Mouse (Mus musculus) embryonic facial prominence, embryonic 11.5 days (tissue): ENCODE measurements around the gene Syne2. TPM values are rescaled to one million over a fixed set of nuclear protein-coding genes. Genes with fewer than 3 reads are reported as not detected.

ENCODE experiments used
- ATAC-seq: fragments of 200-750 bp; cut with Nextera tagmentation; replicated peaks from 2 replicates; pipeline ENCODE4 v1.8.0; 2017; ENCODE audit warnings: low read depth; ENCODE audit not compliant: insufficient number of reproducible peaks, low FRiP score, low TSS enrichment
- DNase-seq: peaks from one replicate; pipeline ENCODE4 v3.0.0-alpha.2; 2015; ENCODE audit warnings: low spot score
- H3K27ac ChIP-seq: fragments of 300-500 bp; sonication (generic); replicated peaks from 2 replicates; pipeline ENCODE4 v1.5.1; 2014; ENCODE audit warnings: mild to moderate bottlenecking, low read depth, low read length, control low read depth
- H3K27me3 ChIP-seq: fragments of 300-500 bp; sonication (generic); 2 replicates; pipeline ENCODE4 v1.6.1; 2014; ENCODE audit warnings: mild to moderate bottlenecking, low read length, moderate library complexity, mixed read lengths; ENCODE audit not compliant: control insufficient read depth, insufficient read depth
- H3K36me3 ChIP-seq: fragments of 300-500 bp; sonication (generic); replicated peaks from 2 replicates; pipeline ENCODE4 v1.6.1; 2014; ENCODE audit warnings: low read depth, mild to moderate bottlenecking, low read length, moderate library complexity, mixed read lengths; ENCODE audit not compliant: control insufficient read depth, insufficient read depth
- H3K4me1 ChIP-seq: fragments of 300-500 bp; sonication (generic); 2 replicates; pipeline ENCODE4 v1.6.1; 2014; ENCODE audit warnings: low read length, mixed read lengths; ENCODE audit not compliant: control insufficient read depth, insufficient read depth
- H3K4me2 ChIP-seq: fragments of 300-500 bp; sonication (generic); 2 replicates; pipeline ENCODE4 v1.6.1; 2014; ENCODE audit warnings: low read depth, mild to moderate bottlenecking, control low read depth, low read length, moderate library complexity
- H3K4me3 ChIP-seq: fragments of 300-500 bp; sonication (generic); 2 replicates; pipeline ENCODE4 v1.5.1; 2014; ENCODE audit warnings: low read depth, low read length, control low read depth
- H3K9ac ChIP-seq: fragments of 300-500 bp; sonication (generic); replicated peaks from 2 replicates; pipeline ENCODE4 v1.6.1; 2014; ENCODE audit warnings: mild to moderate bottlenecking, control low read depth, low read length
- H3K9me3 ChIP-seq: fragments of 300-500 bp; sonication (generic); replicated peaks from 2 replicates; pipeline ENCODE4 v1.6.1; 2016; ENCODE audit warnings: mild to moderate bottlenecking, low read length, inconsistent platforms, mixed read lengths; ENCODE audit not compliant: control insufficient read depth
- WGBS: fragments of 180-500 bp; shearing (Covaris S2); extraction: QIAGEN DNeasy Blood & Tissue Kit; methylation state at CpG from one replicate; pipeline ENCODE4 v1.1.7; 2014; 5-methylcytosine and 5-hydroxymethylcytosine counted together
- polyA plus RNA-seq: library from polyadenylated mRNA; unstranded; fragments of >200 nt; fragmentation: Nextera tagmentation; extraction: Ambion mirVana; gene quantifications from 2 replicates; pipeline ENCODE4 v1.2.1, GENCODE M21; 2014

Syne2 gene
- polyA plus RNA-seq, 1 experiment from 2014 or later = 73.0 TPM

GRCm38 (mm10) chr12:75833149-75833959 is 15.4 kb downstream of the Syne2 start:
- H3K4me3 ChIP-seq = no peak overlapping the region
- H3K27me3 ChIP-seq = no peaks in the 10 kb centered on the region
- H3K27ac ChIP-seq = no peak overlapping the region
- H3K9me3 ChIP-seq = no peaks in the 10 kb centered on the region
- DNase-seq (peak; percentile 16), ATAC-seq (peak; percentile 53)
- no peak overlapping the region for H3K4me2 ChIP-seq
- H3K9ac ChIP-seq = no peak overlapping the region
- peaks cover 3% of the 10 kb centered on the region; the same call in 1 of the 2 replicates for H3K4me1 ChIP-seq
- no peaks in the 10 kb centered on the region for H3K36me3 ChIP-seq
- 62% methylated on average over 12 of the region's 12 CpGs for WGBS

GRCm38 (mm10) chr12:75833960-75834729 is 16.2 kb downstream of the Syne2 start:
- Histone ChIP-seq H3K27me3 (no peaks in the 10 kb centered on the region), H3K9me3 (no peaks in the 10 kb centered on the region), H3K4me2 (no peak overlapping the region), H3K4me3 (no peak overlapping the region), H3K9ac (no peak overlapping the region), H3K4me1 (peaks cover 3% of the 10 kb centered on the region; the same call in 1 of the 2 replicates), H3K27ac (no peak overlapping the region), H3K36me3 (no peaks in the 10 kb centered on the region)
- ATAC-seq (peak; percentile 77), DNase-seq (peak; percentile 89)
- 26% methylated on average over 14 of the region's 14 CpGs for WGBS

DNA sequence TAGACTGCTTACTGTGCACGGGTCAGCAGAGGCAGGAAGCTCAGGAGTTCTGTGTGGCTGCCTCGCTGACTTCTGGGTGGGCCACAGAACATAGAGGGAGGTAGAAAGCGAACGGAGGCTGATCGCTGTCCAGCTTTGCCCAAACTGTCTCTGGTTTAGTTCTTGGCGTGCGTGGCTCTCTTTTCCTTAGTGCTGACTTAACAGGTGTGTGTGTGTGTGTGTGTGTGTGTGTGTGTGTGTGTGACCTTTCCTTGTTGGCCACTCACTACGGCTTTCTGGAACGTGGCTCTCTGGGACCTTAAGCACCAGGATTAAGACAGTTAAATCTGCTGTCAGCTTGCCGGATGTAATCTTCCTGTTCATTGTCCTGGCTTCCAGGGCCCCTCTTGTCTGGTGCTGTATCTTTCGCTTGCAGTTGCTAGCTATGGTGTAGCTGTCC is 18.6 kb downstream of the Syne2 start:
- Histone ChIP-seq H3K27me3 (no peaks in the 10 kb centered on the region), H3K9ac (no peak overlapping the region), H3K4me2 (no peak overlapping the region), H3K27ac (no peak overlapping the region), H3K4me3 (no peak overlapping the region), H3K9me3 (no peaks in the 10 kb centered on the region), H3K4me1 (peaks cover 3% of the 10 kb centered on the region; the same call in 1 of the 2 replicates), H3K36me3 (no peaks in the 10 kb centered on the region)
- ATAC-seq = no peak
- peak; percentile 38 for DNase-seq
- 38% methylated on average over 11 of the region's 11 CpGs for WGBS

- no peaks in the 10 kb centered on the region for H3K9me3 ChIP-seq
- H3K4me2 ChIP-seq = no peak overlapping the region
- WGBS = 86% methylated on average over 4 of the region's 4 CpGs
- peaks cover 3% of the 10 kb centered on the region; the same call in 1 of the 2 replicates for H3K4me1 ChIP-seq
- H3K4me3 ChIP-seq = no peak overlapping the region
- DNase-seq (no peak), ATAC-seq (no peak)
- H3K36me3 ChIP-seq = no peaks in the 10 kb centered on the region
- no peak overlapping the region for H3K9ac ChIP-seq
- no peaks in the 10 kb centered on the region for H3K27me3 ChIP-seq
- no peak overlapping the region for H3K27ac ChIP-seq
These were observed 19.5 kb downstream of the Syne2 start for GRCm38 (mm10) chr12:75837462-75837861.

DNA sequence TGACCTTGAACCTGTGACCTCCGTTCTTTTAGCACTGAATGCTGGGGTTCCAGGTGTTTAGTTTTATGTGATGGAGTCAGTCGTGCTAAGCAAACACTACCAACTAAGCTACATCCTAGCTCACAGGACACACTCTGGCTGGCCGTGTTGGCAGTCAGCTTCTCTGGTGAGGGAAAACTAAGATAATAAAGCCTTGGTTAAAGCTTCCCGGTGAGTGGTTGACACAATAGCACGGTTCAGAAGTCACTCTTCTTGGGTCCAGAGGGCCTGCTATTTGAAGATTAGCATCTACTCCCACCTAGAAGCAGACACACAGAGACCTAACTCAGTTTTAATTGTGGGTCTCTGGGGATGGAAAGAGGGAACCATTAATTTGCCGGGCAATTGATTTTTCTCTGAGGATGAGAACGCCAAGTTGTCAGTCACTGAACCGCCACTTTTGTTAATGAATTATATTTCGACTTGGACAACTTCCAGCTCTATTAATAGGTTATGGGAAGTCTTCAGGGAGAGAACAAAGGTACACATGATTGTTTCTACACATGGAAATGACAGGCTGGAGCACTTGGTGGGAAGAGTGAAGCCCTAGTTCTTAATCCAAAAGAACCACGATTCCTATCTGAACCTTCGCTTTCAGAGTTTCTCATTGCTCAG is 21.3 kb downstream of the Syne2 start:
- H3K4me1 ChIP-seq = no peaks in the 10 kb centered on the region; the same call in 1 of the 2 replicates
- H3K9me3 ChIP-seq = no peaks in the 10 kb centered on the region
- H3K27ac ChIP-seq = no peak overlapping the region
- DNase-seq = no peak
- H3K27me3 ChIP-seq = no peaks in the 10 kb centered on the region
- 83% methylated on average over 11 of the region's 11 CpGs for WGBS
- H3K9ac ChIP-seq = no peak overlapping the region
- H3K4me2 ChIP-seq = no peak overlapping the region
- ATAC-seq = no peak
- no peak overlapping the region for H3K4me3 ChIP-seq
- H3K36me3 ChIP-seq = no peaks in the 10 kb centered on the region

GRCm38 (mm10) chr12:75841183-75841582 is 23.2 kb downstream of the Syne2 start:
- no peaks in the 10 kb centered on the region for H3K27me3 ChIP-seq
- no peak overlapping the region for H3K4me2 ChIP-seq
- no peak for DNase-seq
- no peaks in the 10 kb centered on the region; the same call in 1 of the 2 replicates for H3K4me1 ChIP-seq
- WGBS = 72% methylated on average over 7 of the region's 7 CpGs
- no peak overlapping the region for H3K4me3 ChIP-seq
- ATAC-seq = no peak
- H3K36me3 ChIP-seq = no peaks in the 10 kb centered on the region
- H3K27ac ChIP-seq = no peak overlapping the region
- H3K9me3 ChIP-seq = no peaks in the 10 kb centered on the region
- H3K9ac ChIP-seq = no peak overlapping the region

DNA sequence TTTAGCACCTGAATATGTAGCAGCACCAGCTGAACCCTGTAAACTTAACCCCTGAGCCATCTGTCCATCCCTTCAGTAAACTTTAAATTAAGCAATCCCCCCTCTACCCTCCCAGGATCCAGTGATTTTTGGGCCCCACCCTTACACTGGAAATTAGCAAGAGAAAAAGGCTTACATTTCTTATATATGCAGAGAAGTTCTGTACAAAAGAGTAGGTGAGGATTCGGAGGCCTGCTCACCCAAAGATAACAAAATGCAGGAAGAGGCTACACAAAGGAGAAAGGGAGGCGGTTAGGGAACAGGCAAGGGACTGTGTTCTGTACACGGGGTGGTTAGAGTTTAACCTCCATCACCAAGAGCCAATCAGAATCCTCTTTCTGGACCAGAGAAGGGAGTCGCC is 26.4 kb downstream of the Syne2 start:
- Histone ChIP-seq H3K4me1 (no peaks in the 10 kb centered on the region), H3K4me3 (no peak overlapping the region), H3K27me3 (no peaks in the 10 kb centered on the region), H3K36me3 (no peaks in the 10 kb centered on the region), H3K27ac (no peak overlapping the region), H3K4me2 (no peak overlapping the region), H3K9me3 (no peaks in the 10 kb centered on the region), H3K9ac (no peak overlapping the region)
- DNase-seq (no peak), ATAC-seq (no peak)
- WGBS = 83% methylated on average over 4 of the region's 4 CpGs
